Mouse (Mus musculus): ENCODE results near the gene Dgkh. TPM values are rescaled to one million over a fixed set of nuclear protein-coding genes. Genes with fewer than 3 reads are reported as not detected.

Gene Dgkh
- total RNA-seq, 1 experiment: 8.2 TPM

DNA sequence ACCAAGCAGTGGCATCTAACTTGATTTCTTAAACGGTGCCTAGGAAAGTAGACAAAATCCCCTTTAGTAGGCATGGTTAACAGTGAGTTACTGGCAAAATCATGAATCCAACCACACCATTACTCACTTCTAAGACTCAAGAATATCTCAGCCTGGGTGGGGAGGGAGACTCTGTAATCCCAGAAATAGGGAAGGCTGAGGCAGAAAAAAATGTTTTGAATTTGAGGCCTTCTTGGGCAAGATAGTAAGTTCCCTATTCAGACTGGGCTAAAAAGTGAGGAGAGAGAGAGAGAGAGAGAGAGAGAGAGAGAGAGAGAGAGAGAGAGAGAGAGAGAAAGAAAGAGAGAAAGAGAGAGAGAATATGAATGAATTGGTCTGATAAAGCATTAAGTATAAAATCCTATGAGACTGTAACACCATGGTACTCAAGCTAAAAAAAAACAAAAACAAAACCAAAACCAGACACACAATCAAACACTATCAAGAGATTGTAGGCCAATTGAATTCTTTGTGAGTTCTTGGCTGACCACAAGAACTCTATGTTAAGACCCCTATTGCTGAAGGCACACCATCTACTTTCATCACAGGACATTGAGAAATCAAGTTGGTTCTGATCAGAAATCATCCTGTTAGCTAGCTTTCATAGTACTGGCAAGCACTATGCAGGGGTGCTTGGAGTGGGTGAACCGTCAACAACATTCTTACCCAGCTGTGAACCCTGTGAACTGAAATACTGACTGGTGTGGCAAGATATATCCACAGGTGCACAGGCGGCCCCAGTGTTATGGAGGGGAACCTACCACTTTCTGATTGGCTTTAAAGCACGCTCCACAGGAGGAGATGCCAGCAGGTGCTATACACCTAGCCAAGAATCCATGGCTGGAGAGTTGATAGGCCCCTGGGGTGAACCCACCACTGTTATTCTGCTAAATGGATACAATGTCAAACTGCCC is 101.4 kb downstream of the Dgkh start:
- H3K36me3 ChIP-seq (ENCODE audit: control insufficient read depth, insufficient read depth, low read length, poor library complexity, severe bottlenecking): peaks cover 4% of the 10 kb centered on the region; the same call in 1 of the 2 replicates
- DNase-seq (ENCODE audit: low read depth, low spot score): no peak
- TF ChIP-seq ZNF384 (IDR thresholded peaks at IDR 0.05; ENCODE audit: low read depth, low read length): no peak
- no peak for TF ChIP-seq ZC3H11A (IDR thresholded peaks at IDR 0.05; ENCODE audit: borderline replicate concordance, low read depth, low read length)
- no peak for TF ChIP-seq MAFK (IDR thresholded peaks at IDR 0.05; ENCODE audit: insufficient read depth, low read depth, low read length)
- no peak for TF ChIP-seq CHD2 (IDR thresholded peaks at IDR 0.05; ENCODE audit: low read depth, low read length)
- no peak for TF ChIP-seq HCFC1 (IDR thresholded peaks at IDR 0.05; ENCODE audit: borderline replicate concordance, insufficient read depth, low read length)
- no peak overlapping the region for H3K9ac ChIP-seq (ENCODE audit: insufficient read depth, low read depth, low read length, poor library complexity, severe bottlenecking)
- in situ Hi-C loops (cut with MboI; ENCODE audit: low sequenced_read_pairs in 2 of 2, unreplicated experiment in 2 of 2): no loop called here
- H3K9me3 ChIP-seq (ENCODE audit: control insufficient read depth, insufficient read depth, low read depth, low read length): no peaks in the 10 kb centered on the region
- H3K4me3 ChIP-seq (ENCODE audit: insufficient read depth in 1 of 2, low read depth in 1 of 2, low read length in 2 of 2, poor library complexity in 1 of 2, severe bottlenecking in 1 of 2): no peak overlapping the region
- H3K27ac ChIP-seq (ENCODE audit: insufficient read depth, low read depth, low read length, poor library complexity, severe bottlenecking): no peak overlapping the region
- H3K4me1 ChIP-seq (ENCODE audit: control insufficient read depth in 2 of 2, insufficient read depth in 2 of 2, low read length in 2 of 2, poor library complexity in 1 of 2): no peaks in the 10 kb centered on the region; a peak in 1 of 4 replicates

- no peak overlapping the region for H3K27ac ChIP-seq (ENCODE audit: insufficient read depth, low read depth, low read length, poor library complexity, severe bottlenecking)
- in situ Hi-C loops (cut with MboI; ENCODE audit: low sequenced_read_pairs in 2 of 2, unreplicated experiment in 2 of 2): no loop called here
- H3K4me3 ChIP-seq (ENCODE audit: insufficient read depth in 1 of 2, low read depth in 1 of 2, low read length in 2 of 2, poor library complexity in 1 of 2, severe bottlenecking in 1 of 2): 0 out of 4 replicates have a peak overlapping the region, but pooled peaks of 1 of the 2 experiments have one; percentile 7
- peak; percentile 71 for DNase-seq (ENCODE audit: low read depth, low spot score)
- H3K9ac ChIP-seq (ENCODE audit: insufficient read depth, low read depth, low read length, poor library complexity, severe bottlenecking): no peak overlapping the region; the same call in 1 of the 2 replicates
- H3K36me3 ChIP-seq (ENCODE audit: control insufficient read depth, insufficient read depth, low read length, poor library complexity, severe bottlenecking): peaks cover 12% of the 10 kb centered on the region; the same call in 1 of the 2 replicates
- H3K9me3 ChIP-seq (ENCODE audit: control insufficient read depth, insufficient read depth, low read depth, low read length): no peaks in the 10 kb centered on the region
- no peak for TF ChIP-seq ZNF384 (IDR thresholded peaks at IDR 0.05; ENCODE audit: low read depth, low read length)
- TF ChIP-seq MAFK (IDR thresholded peaks at IDR 0.05; ENCODE audit: insufficient read depth, low read depth, low read length): no peak
- TF ChIP-seq CHD2 (IDR thresholded peaks at IDR 0.05; ENCODE audit: low read depth, low read length): no peak
- TF ChIP-seq HCFC1 (IDR thresholded peaks at IDR 0.05; ENCODE audit: borderline replicate concordance, insufficient read depth, low read length): no peak
- no peak for TF ChIP-seq ZC3H11A (IDR thresholded peaks at IDR 0.05; ENCODE audit: borderline replicate concordance, low read depth, low read length)
- H3K4me1 ChIP-seq (ENCODE audit: control insufficient read depth in 2 of 2, insufficient read depth in 2 of 2, low read length in 2 of 2, poor library complexity in 1 of 2): no peaks in the 10 kb centered on the region; a peak in 1 of 4 replicates
These were observed 104.9 kb downstream of the Dgkh start for GRCm38 (mm10) chr14:78627516-78628275.

- in situ Hi-C loops (cut with MboI; ENCODE audit: low sequenced_read_pairs in 2 of 2, unreplicated experiment in 2 of 2): no loop called here
- no peak for TF ChIP-seq MAFK (IDR thresholded peaks at IDR 0.05; ENCODE audit: insufficient read depth, low read depth, low read length)
These were observed 113.7 kb downstream of the Dgkh start for GRCm38 (mm10) chr14:78618883-78619295.

DNA sequence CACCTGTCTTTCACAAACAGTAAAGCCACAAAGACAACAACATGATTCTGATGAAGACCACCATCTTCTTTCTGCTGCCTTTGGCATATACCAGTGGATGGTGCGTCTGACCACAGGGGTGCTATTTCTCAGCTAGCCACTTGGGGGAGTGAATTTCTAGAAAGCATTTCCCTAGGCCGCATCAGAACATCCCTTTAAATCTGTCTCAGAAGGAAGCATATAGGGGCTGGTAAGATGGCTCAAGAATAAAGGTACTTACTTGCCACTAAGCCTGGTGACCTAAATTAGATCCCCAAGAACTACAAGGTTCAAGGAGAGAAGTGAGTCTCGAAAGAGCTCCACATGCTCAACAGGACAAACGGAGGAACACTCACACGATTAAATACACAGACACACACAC is 119.0 kb downstream of the Dgkh start:
- Histone ChIP-seq H3K36me3 (ENCODE audit: control insufficient read depth, insufficient read depth, low read length, poor library complexity, severe bottlenecking) (peaks cover 5% of the 10 kb centered on the region; the same call in 1 of the 2 replicates), H3K9ac (ENCODE audit: insufficient read depth, low read depth, low read length, poor library complexity, severe bottlenecking) (no peak overlapping the region), H3K27ac (ENCODE audit: insufficient read depth, low read depth, low read length, poor library complexity, severe bottlenecking) (no peak overlapping the region), H3K9me3 (ENCODE audit: control insufficient read depth, insufficient read depth, low read depth, low read length) (no peaks in the 10 kb centered on the region), H3K4me1 (ENCODE audit: control insufficient read depth in 2 of 2, insufficient read depth in 2 of 2, low read length in 2 of 2, poor library complexity in 1 of 2) (no peaks in the 10 kb centered on the region), H3K4me3 (ENCODE audit: insufficient read depth in 1 of 2, low read depth in 1 of 2, low read length in 2 of 2, poor library complexity in 1 of 2, severe bottlenecking in 1 of 2) (no peak overlapping the region)
- no peak for DNase-seq (ENCODE audit: low read depth, low spot score)
- no peak for TF ChIP-seq ZC3H11A (IDR thresholded peaks at IDR 0.05; ENCODE audit: borderline replicate concordance, low read depth, low read length)
- TF ChIP-seq CHD2 (IDR thresholded peaks at IDR 0.05; ENCODE audit: low read depth, low read length): no peak
- in situ Hi-C loops (cut with MboI; ENCODE audit: low sequenced_read_pairs in 2 of 2, unreplicated experiment in 2 of 2): no loop called here

More at GRCm38 (mm10) chr14:78618883-78619295, 113.7 kb downstream of the Dgkh start:
- Histone ChIP-seq H3K27ac (ENCODE audit: insufficient read depth, low read depth, low read length, poor library complexity, severe bottlenecking) (no peak overlapping the region), H3K4me1 (ENCODE audit: control insufficient read depth in 2 of 2, insufficient read depth in 2 of 2, low read length in 2 of 2, poor library complexity in 1 of 2) (no peaks in the 10 kb centered on the region), H3K9ac (ENCODE audit: insufficient read depth, low read depth, low read length, poor library complexity, severe bottlenecking) (no peak overlapping the region), H3K4me3 (ENCODE audit: insufficient read depth in 1 of 2, low read depth in 1 of 2, low read length in 2 of 2, poor library complexity in 1 of 2, severe bottlenecking in 1 of 2) (no peak overlapping the region), H3K9me3 (ENCODE audit: control insufficient read depth, insufficient read depth, low read depth, low read length) (no peaks in the 10 kb centered on the region), H3K36me3 (ENCODE audit: control insufficient read depth, insufficient read depth, low read length, poor library complexity, severe bottlenecking) (peaks cover 4% of the 10 kb centered on the region; the same call in 1 of the 2 replicates)
- DNase-seq (ENCODE audit: low read depth, low spot score): no peak

Measured in ES-E14 (cell line).